Comparison of ENCODE assay signal across 13 mouse cellular contexts in the genomic region with DNA sequence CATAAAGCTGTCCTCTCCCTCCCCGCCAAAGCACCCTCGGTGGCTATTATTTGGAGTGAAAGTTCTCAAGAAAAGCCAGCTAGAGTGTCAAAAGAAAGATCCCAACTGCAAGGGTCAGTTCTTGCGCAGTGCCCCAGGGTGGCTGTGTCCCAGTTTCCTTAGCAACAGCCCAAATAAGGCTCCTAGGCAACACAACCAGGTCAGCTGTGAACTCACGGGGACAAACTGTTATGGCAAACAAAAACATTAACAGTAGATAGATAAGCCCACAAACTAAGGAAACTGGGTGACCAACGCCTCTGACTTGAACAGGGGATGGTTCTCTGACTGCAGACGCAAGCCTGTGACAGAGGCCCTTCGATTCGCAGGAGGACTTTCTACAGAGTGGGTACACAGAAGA. TPM values are rescaled to one million over a fixed set of nuclear protein-coding genes. Genes with fewer than 3 reads are reported as not detected.
DNase-seq lines count a peak whose midpoint lies in the region; TF ChIP-seq lines count a peak whose summit lies in the region.
"Had no signal": no experiment of that assay in that cellular context is flagged by ENCODE, and none has a peak within 500 bp of the region (broad histone marks: within the 10 kb centered on the region; RNA-seq: fewer than 3 reads in every experiment).

No protein-coding gene starts in this region.

- H3K27ac ChIP-seq in cerebellum, adult 2 months (ENCODE audit: insufficient read depth, low read length): peak overlapping the region; percentile 88; the same call in 1 of the 2 replicates
- H3K27ac ChIP-seq in layer of hippocampus, adult 2 months: peak overlapping the region; percentile 85
- H3K27ac ChIP-seq: forebrain, embryonic 15.5 days; hindbrain, embryonic 13.5 days; liver, embryonic 15.5 days had no signal

- TF ChIP-seq POLR2A in cerebellum, adult 2 months (IDR thresholded peaks at IDR 0.05; ENCODE audit: borderline replicate concordance, insufficient read depth, low read length): no peak

- no peak overlapping the region for H3K4me3 ChIP-seq in cerebellum, adult 2 months (replicated peaks; ENCODE audit: insufficient read depth, low read depth, low read length)
- no peak overlapping the region for H3K4me3 ChIP-seq in layer of hippocampus, adult 2 months
- H3K4me3 ChIP-seq: forebrain, embryonic 15.5 days; heart, embryonic 12.5 days; hindbrain, embryonic 13.5 days; liver, embryonic 15.5 days had no signal

- no peaks in the 10 kb centered on the region for H3K4me1 ChIP-seq in cerebellum, adult 2 months (ENCODE audit: control insufficient read depth, insufficient read depth, low read length)
- H3K4me1 ChIP-seq: forebrain, embryonic 15.5 days; heart, embryonic 12.5 days; hindbrain, embryonic 13.5 days; liver, embryonic 15.5 days had no signal

- no peak for TF ChIP-seq CTCF in cerebellum, adult 2 months (IDR thresholded peaks at IDR 0.05; ENCODE audit: borderline replicate concordance, insufficient read depth, low read depth, low read length)
- no peak for TF ChIP-seq CTCF in layer of hippocampus, adult 2 months (conservative IDR thresholded peaks at IDR 0.05)

- peak; percentile 21 to 50 for DNase-seq in cerebellum, adult 2 months
- no peak for DNase-seq in cerebellum, adult 8-10 months
- peak in 1 of 2 experiments; percentile 35 for DNase-seq in layer of hippocampus, adult 2 months (ENCODE audit: low spot score in 2 of 2)
- no peak for DNase-seq in layer of hippocampus, postnatal 10 days (ENCODE audit: low spot score in 2 of 2)
- peak; percentile 55 for DNase-seq in Muller cell, postnatal 12 days (ENCODE audit: inconsistent ontology term)
- peak; percentile 37 for DNase-seq in lung, postnatal 10 days
- no peak for DNase-seq in heart, postnatal 4 days
- DNase-seq in gastrocnemius, adult 18-20 months (ENCODE audit: low spot score): no peak
- DNase-seq: gastrocnemius, postnatal 25 days had no signal

- WGBS in cerebellum, adult 2 months: 63% methylated on average over 8 of the region's 8 CpGs

- H3K27me3 ChIP-seq in cerebellum, adult 2 months (ENCODE audit: control insufficient read depth, insufficient read depth, low read length): no peaks in the 10 kb centered on the region
- H3K27me3 ChIP-seq: forebrain, embryonic 15.5 days; heart, embryonic 12.5 days; hindbrain, embryonic 13.5 days; liver, embryonic 15.5 days had no signal

RNA-seq across cellular contexts. Expression of gene Gpatch1, which starts 18.6 kb away (rescaled TPM):
- polyA plus RNA-seq in cerebellum, adult 2 months (2012; rRNA removed): 19.6 and 20.2 TPM in 2 replicates
- total RNA-seq in layer of hippocampus, adult 2 months (2021): 10 to 100 TPM; 27.5 to 29.4 TPM
- total RNA-seq in layer of hippocampus, postnatal 10 days (2021): 10 to 100 TPM; 24.7 to 28.2 TPM
- total RNA-seq in heart, postnatal 4 days (2021): 10 to 100 TPM; 11.4 to 12.7 TPM
- 1 to 10 TPM; 7.0 to 7.6 TPM for total RNA-seq in gastrocnemius, adult 18-20 months (2021)

RNA-seq across cellular contexts. Expression of gene Rhpn2, which starts 34.3 kb away (rescaled TPM):
- 9.9 and 10.1 TPM in 2 replicates for polyA plus RNA-seq in cerebellum, adult 2 months (2012; rRNA removed)
- total RNA-seq in layer of hippocampus, adult 2 months (2021): 1 to 10 TPM; 4.3 to 5.9 TPM
- 1 to 10 TPM; 2.1 to 2.4 TPM for total RNA-seq in layer of hippocampus, postnatal 10 days (2021)
- total RNA-seq in heart, postnatal 4 days (2021): 1 to 10 TPM; 4.1 to 4.4 TPM
- 1 to 10 TPM; 2.4 to 4.2 TPM for total RNA-seq in gastrocnemius, adult 18-20 months (2021)

Comparison
In these comparisons a context has a peak if more than half of its experiments do, and no peak if none do; other contexts are left out.
1. DNase-seq: peak in cerebellum, adult 2 months (2 of 2), Muller cell, postnatal 12 days (single experiment) and lung, postnatal 10 days (single experiment); none in cerebellum, adult 8-10 months (single experiment), layer of hippocampus, postnatal 10 days (0 of 2), heart, postnatal 4 days (single experiment) and gastrocnemius, adult 18-20 months (single experiment).